Mouse (Mus musculus): Measurements from ENCODE around the gene Csad.

- no peak for TF ChIP-seq CTCF (IDR thresholded peaks at IDR 0.05; ENCODE audit: insufficient read depth, low read depth, low read length)
- no peak for TF ChIP-seq POLR2A (IDR thresholded peaks at IDR 0.05; ENCODE audit: insufficient read depth, low read depth, low read length)
These were observed 38.9 kb downstream of the Csad start for GRCm38 (mm10) chr15:102165468-102166100.

Data from olfactory bulb, adult 2 months (tissue).